In the genomic region with DNA sequence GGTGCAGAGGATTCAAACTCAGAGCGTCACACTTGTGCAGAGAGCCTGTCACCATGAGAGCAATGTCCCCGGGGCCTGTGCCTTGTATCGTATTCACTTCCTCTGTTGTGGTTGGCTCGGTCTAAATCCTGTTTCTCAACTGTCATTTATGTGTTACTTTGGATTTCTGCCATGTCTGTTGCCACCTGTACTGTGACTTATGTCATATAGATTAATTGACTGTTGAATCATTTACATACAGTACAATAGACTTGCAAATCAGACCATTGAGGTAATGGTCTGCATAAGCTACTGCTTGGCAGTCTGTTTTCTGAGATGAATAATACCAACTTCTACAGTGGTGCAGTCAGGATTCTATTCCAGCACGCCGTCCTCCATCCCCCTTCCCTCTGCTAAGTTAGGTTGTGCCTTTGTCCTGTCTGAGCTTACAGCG, we compare ENCODE assay signal across 9 mouse cellular contexts.
DNase-seq lines count a peak whose midpoint lies in the region; ATAC-seq and TF ChIP-seq lines count a peak whose summit lies in the region.
"Had no signal": no experiment of that assay in that cellular context is flagged by ENCODE, and none has a peak within 500 bp of the region (broad histone marks: within the 10 kb centered on the region; RNA-seq: fewer than 3 reads in every experiment).

No protein-coding gene starts in this region.

- peak; percentile 85 for ATAC-seq in forebrain, embryonic 15.5 days (replicated peaks)
- no peak for ATAC-seq in forebrain, embryonic 11.5 days (replicated peaks; ENCODE audit: low FRiP score)
- ATAC-seq in limb, embryonic 15.5 days (ENCODE audit: insufficient number of reproducible peaks, low FRiP score, low TSS enrichment, low read depth): no peak

- H3K4me1 ChIP-seq in forebrain, embryonic 15.5 days: peaks cover 26% of the 10 kb centered on the region
- H3K4me1 ChIP-seq in forebrain, embryonic 11.5 days (replicated peaks; ENCODE audit: control insufficient read depth, insufficient read depth, low read length): no peaks in the 10 kb centered on the region
- peaks cover 21% of the 10 kb centered on the region for H3K4me1 ChIP-seq in thymus, adult 2 months (replicated peaks; ENCODE audit: control insufficient read depth, insufficient read depth, low read length)
- H3K4me1 ChIP-seq in limb, embryonic 15.5 days: peaks cover 31% of the 10 kb centered on the region

- H3K27me3 ChIP-seq in forebrain, embryonic 15.5 days: no peaks in the 10 kb centered on the region
- no peaks in the 10 kb centered on the region for H3K27me3 ChIP-seq in forebrain, embryonic 11.5 days (ENCODE audit: control insufficient read depth, insufficient read depth, low read length)
- H3K27me3 ChIP-seq in thymus, adult 2 months (ENCODE audit: control insufficient read depth, insufficient read depth, low read length): no peaks in the 10 kb centered on the region
- H3K27me3 ChIP-seq in limb, embryonic 15.5 days: no peaks in the 10 kb centered on the region

- no peak for TF ChIP-seq POLR2A in thymus, adult 2 months (IDR thresholded peaks at IDR 0.05; ENCODE audit: control insufficient read depth, extremely low read depth, insufficient read depth, low read length, poor library complexity)

- no peak for TF ChIP-seq CTCF in thymus, adult 2 months (IDR thresholded peaks at IDR 0.05; ENCODE audit: borderline replicate concordance, control insufficient read depth, extremely low read depth, insufficient read depth, low read length, poor library complexity)

- no peak overlapping the region for H3K9ac ChIP-seq in forebrain, embryonic 15.5 days (replicated peaks)
- H3K9ac ChIP-seq in forebrain, embryonic 11.5 days (ENCODE audit: low read length): no peak overlapping the region
- H3K9ac ChIP-seq in limb, embryonic 15.5 days: no peak overlapping the region

- peak overlapping the region; percentile 47; the same call in 1 of the 2 replicates for H3K27ac ChIP-seq in forebrain, embryonic 15.5 days (replicated peaks)
- no peak overlapping the region for H3K27ac ChIP-seq in forebrain, embryonic 11.5 days (ENCODE audit: low read depth, low read length)
- 0 out of 2 replicates have a peak overlapping the region, but pooled peaks have one; percentile 4 for H3K27ac ChIP-seq in thymus, adult 2 months (ENCODE audit: control insufficient read depth, insufficient read depth, low read length)
- H3K27ac ChIP-seq in limb, embryonic 15.5 days: peak overlapping the region; percentile 81
- H3K27ac ChIP-seq: left cerebral cortex, adult 2 months had no signal

- H3K4me2 ChIP-seq in forebrain, embryonic 15.5 days (replicated peaks): no peak overlapping the region
- H3K4me2 ChIP-seq in forebrain, embryonic 11.5 days (ENCODE audit: low read depth, low read length, severe bottlenecking): no peak overlapping the region
- H3K4me2 ChIP-seq in limb, embryonic 15.5 days: no peak overlapping the region

- DNase-seq in forebrain, embryonic 11.5 days (ENCODE audit: low spot score): no peak
- no peak for DNase-seq in thymus, adult 2 months
- no peak for DNase-seq in thymus, adult 18-20 months
- peak; percentile 47 for DNase-seq in thymus, postnatal 4 days
- DNase-seq in urinary bladder, postnatal 25 days (ENCODE audit: low spot score): no peak
- DNase-seq in adrenal gland, postnatal 25 days: no peak

- 12% methylated on average over 7 of the region's 7 CpGs for WGBS in forebrain, embryonic 15.5 days
- 75% methylated on average over 7 of the region's 7 CpGs for WGBS in forebrain, embryonic 11.5 days
- WGBS in thymus, adult 2 months: 25% methylated on average over 7 of the region's 7 CpGs
- WGBS in limb, embryonic 15.5 days: 48% methylated on average over 7 of the region's 7 CpGs

- H3K4me3 ChIP-seq in forebrain, embryonic 15.5 days: no peak overlapping the region
- H3K4me3 ChIP-seq in forebrain, embryonic 11.5 days (ENCODE audit: low read depth, low read length): no peak overlapping the region
- H3K4me3 ChIP-seq in thymus, adult 2 months (ENCODE audit: control insufficient read depth, insufficient read depth, low read length): no peak overlapping the region
- H3K4me3 ChIP-seq in limb, embryonic 15.5 days: no peak overlapping the region
- H3K4me3 ChIP-seq: left cerebral cortex, adult 2 months had no signal

- H3K36me3 ChIP-seq in forebrain, embryonic 15.5 days: no peaks in the 10 kb centered on the region
- no peaks in the 10 kb centered on the region for H3K36me3 ChIP-seq in forebrain, embryonic 11.5 days (ENCODE audit: control insufficient read depth, insufficient read depth, low read length)
- H3K36me3 ChIP-seq in thymus, adult 2 months (ENCODE audit: control insufficient read depth, insufficient read depth, low read length): no peaks in the 10 kb centered on the region
- no peaks in the 10 kb centered on the region for H3K36me3 ChIP-seq in limb, embryonic 15.5 days

- no peaks in the 10 kb centered on the region for H3K9me3 ChIP-seq in forebrain, embryonic 15.5 days
- H3K9me3 ChIP-seq in forebrain, embryonic 11.5 days (ENCODE audit: control insufficient read depth, low read length): no peaks in the 10 kb centered on the region
- no peaks in the 10 kb centered on the region for H3K9me3 ChIP-seq in limb, embryonic 15.5 days
